Comparison of ENCODE assay signal across 10 mouse cellular contexts in the genomic region with DNA sequence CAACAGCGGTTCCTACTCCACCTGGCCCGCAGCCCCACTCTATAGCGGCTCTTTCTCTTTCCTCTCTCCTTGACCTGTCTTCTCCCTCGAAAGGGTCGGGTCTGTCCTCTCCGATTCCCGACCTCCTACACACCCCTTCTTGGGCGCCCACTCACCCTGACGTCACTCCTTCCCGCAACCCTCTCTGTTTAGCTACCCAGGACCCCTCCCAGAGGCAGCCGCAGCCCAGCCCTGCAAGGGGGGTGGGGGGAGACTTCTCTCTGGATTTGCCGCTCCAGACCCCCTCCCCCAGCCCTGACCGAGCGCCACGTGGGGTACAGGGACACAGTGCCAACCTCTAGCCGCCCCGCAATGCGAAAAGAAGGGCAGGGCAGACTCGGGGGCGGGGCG. TPM values are rescaled to one million over a fixed set of nuclear protein-coding genes. Genes with fewer than 3 reads are reported as not detected.
DNase-seq lines count a peak whose midpoint lies in the region; ATAC-seq and TF ChIP-seq lines count a peak whose summit lies in the region.
"Had no signal": no experiment of that assay in that cellular context is flagged by ENCODE, and none has a peak within 500 bp of the region (broad histone marks: within the 10 kb centered on the region; RNA-seq: fewer than 3 reads in every experiment).

A gene (minus strand): TSS at position 180 of the 390 bp plus-strand sequence.

- peak within 1 kb of the TSS; percentile 44; the same call in 1 of the 2 replicates for H3K27ac ChIP-seq in heart, embryonic 10.5 days
- H3K27ac ChIP-seq in neural tube, embryonic 13.5 days (replicated peaks), result peak within 1 kb of the TSS; percentile 94
- H3K27ac ChIP-seq: macrophage had no signal

- H3K4me1 ChIP-seq in heart, embryonic 10.5 days, result peaks cover 20% of the 10 kb centered on the region
- H3K4me1 ChIP-seq in G1E (ENCODE audit: insufficient read depth, low read depth, low read length), result peaks cover 12% of the 10 kb centered on the region
- peaks cover 75% of the 10 kb centered on the region for H3K4me1 ChIP-seq in neural tube, embryonic 13.5 days (replicated peaks)

- WGBS in heart, embryonic 10.5 days, result under 1% methylated on average over 21 of the region's 21 CpGs
- under 1% methylated on average over 21 of the region's 21 CpGs for WGBS in neural tube, embryonic 13.5 days

- ATAC-seq in G1E (ENCODE audit: extremely low read depth, insufficient number of reproducible peaks, low FRiP score, poor library complexity, severe bottlenecking), result no peak
- ATAC-seq in neural tube, embryonic 13.5 days (ENCODE audit: low read depth), result peak; percentile 57

- H3K9ac ChIP-seq in neural tube, embryonic 13.5 days, result peak within 1 kb of the TSS; percentile 78

- H3K27me3 ChIP-seq in heart, embryonic 10.5 days (ENCODE audit: insufficient read depth, poor library complexity, severe bottlenecking), result peaks cover 62% of the 10 kb centered on the region
- peaks cover 23% of the 10 kb centered on the region for H3K27me3 ChIP-seq in G1E (ENCODE audit: insufficient read depth, low read length)
- peaks cover 25% of the 10 kb centered on the region for H3K27me3 ChIP-seq in neural tube, embryonic 13.5 days
- H3K27me3 ChIP-seq: CH12.LX had no signal

- peak within 1 kb of the TSS; percentile 99 for H3K4me2 ChIP-seq in neural tube, embryonic 13.5 days

- H3K36me3 ChIP-seq in heart, embryonic 10.5 days, result peaks cover 5% of the 10 kb centered on the region
- peaks cover 40% of the 10 kb centered on the region for H3K36me3 ChIP-seq in G1E (replicated peaks)
- peaks cover 38% of the 10 kb centered on the region for H3K36me3 ChIP-seq in neural tube, embryonic 13.5 days

- H3K4me3 ChIP-seq in heart, embryonic 10.5 days, result peak within 1 kb of the TSS; percentile 68
- peak within 1 kb of the TSS; percentile 68; the same call in 1 of the 2 replicates for H3K4me3 ChIP-seq in G1E (ENCODE audit: low read depth, low read length)
- H3K4me3 ChIP-seq in neural tube, embryonic 13.5 days, result peak within 1 kb of the TSS; percentile 58

- no peak for TF ChIP-seq CTCF in G1E (IDR thresholded peaks at IDR 0.05; ENCODE audit: low read depth, low read length)

- intact Hi-C loops in heart, postnatal 14 days (cut with DNase I), result loop anchor here (5.0 kb wide), 1 partner anchor 122 kb away; no protein-coding TSS in a partner anchor
- intact Hi-C loops in gastrocnemius, postnatal 14 days (cut with DNase I; ENCODE audit: low total_unique reads), result no loop called here

- H3K9me3 ChIP-seq in heart, embryonic 10.5 days, result no peaks in the 10 kb centered on the region
- no peaks in the 10 kb centered on the region for H3K9me3 ChIP-seq in G1E (replicated peaks)
- no peaks in the 10 kb centered on the region for H3K9me3 ChIP-seq in neural tube, embryonic 13.5 days

- no peak for DNase-seq in heart, embryonic 10.5 days (ENCODE audit: low spot score)
- no peak for DNase-seq in heart, postnatal 14 days
- no peak for DNase-seq in G1E (ENCODE audit: low spot score)
- peak; percentile 79 to 82 for DNase-seq in frontal cortex, postnatal 10 days (ENCODE audit: low spot score in 2 of 2)
- peak; percentile 59 to 70 for DNase-seq in left cerebral cortex, adult 9 months (ENCODE audit: low spot score in 2 of 2)
- no peak for DNase-seq in ovary, postnatal 10 days (ENCODE audit: low spot score)
- DNase-seq in gastrocnemius, postnatal 14 days, result no peak

RNA-seq across cellular contexts. Expression of the gene that starts here (rescaled TPM):
- not detected in 2 replicates for polyA plus RNA-seq in heart, embryonic 10.5 days (2016; fragmentation: Nextera tagmentation; extraction: Ambion mirVana)
- under 1 TPM in 1 of 2 experiments, not detected in 1; 0.60 TPM for total RNA-seq in heart, postnatal 14 days (2021)
- not detected in 2 replicates for total RNA-seq in G1E (2014; fragmentation: Nextera tagmentation)
- total RNA-seq in G1E (2017), result not detected in 2 replicates
- polyA plus RNA-seq in G1E (2012), result not detected in 2 replicates
- 5.6 and 6.6 TPM in 2 replicates for polyA plus RNA-seq in neural tube, embryonic 13.5 days (2015; fragmentation: Nextera tagmentation; extraction: Ambion mirVana)
- total RNA-seq in gastrocnemius, postnatal 14 days (2021), result not detected
- polyA plus RNA-seq: macrophage had no signal

Comparison
In these comparisons a context has a peak if more than half of its experiments do, and no peak if none do; other contexts are left out.
1. DNase-seq: peak in frontal cortex, postnatal 10 days (2 of 2) and left cerebral cortex, adult 9 months (2 of 2); none in heart, embryonic 10.5 days (single experiment), heart, postnatal 14 days (0 of 2), G1E (single experiment), ovary, postnatal 10 days (single experiment) and gastrocnemius, postnatal 14 days (single experiment).
2. Peak in every context shown above with its lines, with median percentiles within 50 percentile points of each other: H3K4me3 ChIP-seq.